Mouse (Mus musculus) forebrain, embryonic 12.5 days (tissue): ENCODE data around the gene Cdca3. TPM values are rescaled to one million over a fixed set of nuclear protein-coding genes. Genes with fewer than 3 reads are reported as not detected.

ENCODE experiments used
- ATAC-seq: fragments of 200-750 bp; cut with Nextera tagmentation; 2 replicates; pipeline ENCODE4 v1.8.0; 2017; ENCODE audit warnings: moderate TSS enrichment; ENCODE audit not compliant: low FRiP score
- H3K27ac ChIP-seq: fragments of 300-500 bp; sonication (generic); 2 replicates; pipeline ENCODE4 v1.5.1; 2016; ENCODE audit warnings: mild to moderate bottlenecking
- H3K27me3 ChIP-seq: fragments of 300-500 bp; sonication (generic); 2 replicates; pipeline ENCODE4 v1.6.1; 2016; ENCODE audit warnings: mild to moderate bottlenecking
- H3K36me3 ChIP-seq: fragments of 300-500 bp; sonication (generic); replicated peaks from 2 replicates; pipeline ENCODE4 v1.6.1; 2016; ENCODE audit warnings: mild to moderate bottlenecking
- H3K4me1 ChIP-seq: fragments of 300-500 bp; sonication (generic); 2 replicates; pipeline ENCODE4 v1.6.1; 2016
- H3K4me2 ChIP-seq: fragments of 300-500 bp; sonication (generic); 2 replicates; pipeline ENCODE4 v1.6.1; 2016; ENCODE audit warnings: mild to moderate bottlenecking, moderate library complexity
- H3K4me3 ChIP-seq: fragments of 300-500 bp; sonication (generic); replicated peaks from 2 replicates; pipeline ENCODE4 v1.5.1; 2016; ENCODE audit warnings: mild to moderate bottlenecking
- H3K9ac ChIP-seq: fragments of 300-500 bp; sonication (generic); 2 replicates; pipeline ENCODE4 v1.6.1; 2016; ENCODE audit warnings: mild to moderate bottlenecking
- H3K9me3 ChIP-seq: fragments of 300-500 bp; sonication (generic); 2 replicates; pipeline ENCODE4 v1.6.1; 2016
- WGBS: fragments of 180-500 bp; shearing (Covaris S2); methylation state at CpG from one replicate; pipeline ENCODE4 v1.1.7; 2016; 5-methylcytosine and 5-hydroxymethylcytosine counted together
- polyA plus RNA-seq: library from polyadenylated mRNA; unstranded; fragments of >200 nt; fragmentation: Nextera tagmentation; extraction: Ambion mirVana; gene quantifications from 2 replicates; pipeline ENCODE4 v1.2.1, GENCODE M21; 2016

Cdca3 gene
- polyA plus RNA-seq, 1 experiment from 2014 or later = 233 TPM

DNA sequence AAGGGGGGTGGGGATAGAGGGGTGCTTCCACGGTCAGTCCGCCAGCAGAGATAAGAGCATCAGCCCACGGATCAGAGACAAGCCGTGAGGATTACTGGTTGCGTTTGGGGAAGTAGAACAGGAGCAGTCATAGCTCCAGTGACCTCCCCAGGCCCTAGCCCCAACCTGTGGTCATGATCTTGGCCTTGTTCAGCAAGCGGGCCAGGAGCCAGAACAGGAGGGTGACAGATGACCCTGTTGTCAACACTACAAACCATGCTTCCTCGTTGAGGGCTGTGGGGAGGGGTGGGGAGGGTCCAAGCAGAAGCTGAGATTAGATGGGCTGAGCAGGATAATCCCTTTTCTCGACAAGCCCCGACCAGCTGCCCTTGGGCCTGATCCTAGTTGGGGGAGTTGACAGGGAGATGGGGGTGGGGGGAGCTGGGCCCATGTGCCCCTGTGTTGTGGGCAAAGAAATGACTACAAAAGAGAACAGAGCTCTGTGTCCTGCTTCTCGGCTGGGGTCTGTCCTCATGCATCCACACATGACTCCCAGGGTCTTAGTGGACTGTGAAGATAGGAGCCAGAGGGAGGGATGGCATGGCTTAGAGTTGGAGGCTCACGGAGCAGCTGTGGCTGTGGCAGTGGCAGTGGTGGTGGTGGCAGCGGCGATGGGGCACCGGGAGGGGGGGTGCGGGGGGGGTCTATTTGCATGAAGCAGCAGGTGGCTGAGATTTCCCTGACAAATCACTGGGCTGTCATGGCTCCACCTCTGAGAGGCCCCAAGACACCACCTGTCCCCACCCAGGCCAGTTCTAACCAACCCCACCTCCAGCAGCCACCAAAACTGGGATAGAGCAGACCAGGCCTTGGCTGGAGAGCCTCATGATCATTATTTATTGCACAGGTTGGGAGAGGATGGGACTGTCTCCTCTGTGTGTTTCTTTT, 11.2 kb downstream of the Cdca3 start, which contains the start of gene Gnb3:
Gnb3 (minus strand) TSS at position 35 of the 927 bp plus-strand sequence.
- Histone ChIP-seq H3K36me3 (peaks cover 15% of the 10 kb centered on the region), H3K9ac (peak within 1 kb of the TSS; percentile 42; the same call in 1 of the 2 replicates), H3K27me3 (no peaks in the 10 kb centered on the region), H3K4me2 (peak within 1 kb of the TSS; percentile 8; the same call in 1 of the 2 replicates), H3K4me3 (no peak within 1 kb of the TSS), H3K27ac (peak within 1 kb of the TSS; percentile 56; the same call in 1 of the 2 replicates), H3K4me1 (peaks cover 19% of the 10 kb centered on the region), H3K9me3 (no peaks in the 10 kb centered on the region; the same call in 1 of the 2 replicates)
- peak; percentile 13; the same call in 1 of the 2 replicates for ATAC-seq
- WGBS = 30% methylated on average over 15 of the region's 15 CpGs

- H3K4me1 ChIP-seq = peaks cover 7% of the 10 kb centered on the region
- peak overlapping the region; percentile 19; the same call in 1 of the 2 replicates for H3K4me2 ChIP-seq
- H3K4me3 ChIP-seq = no peak overlapping the region
- 8% methylated on average over 9 of the region's 9 CpGs for WGBS
- H3K36me3 ChIP-seq = peaks cover 19% of the 10 kb centered on the region
- no peaks in the 10 kb centered on the region for H3K9me3 ChIP-seq
- H3K27me3 ChIP-seq = no peaks in the 10 kb centered on the region
- peak; percentile 91 for ATAC-seq
- H3K9ac ChIP-seq = 0 out of 2 replicates have a peak overlapping the region, but pooled peaks have one; percentile 25
- peak overlapping the region; percentile 71 for H3K27ac ChIP-seq
Observed at GRCm38 (mm10) chr6:124847305-124847704, 18.0 kb downstream of the Cdca3 start.

- ATAC-seq = no peak
- H3K4me1 ChIP-seq = peaks cover 7% of the 10 kb centered on the region
- H3K27me3 ChIP-seq = no peaks in the 10 kb centered on the region
- no peak overlapping the region for H3K27ac ChIP-seq
- H3K36me3 ChIP-seq = peaks cover 17% of the 10 kb centered on the region
- no peak overlapping the region for H3K4me3 ChIP-seq
- WGBS = 65% methylated on average over 8 of the region's 8 CpGs
- no peak overlapping the region for H3K4me2 ChIP-seq
- no peaks in the 10 kb centered on the region for H3K9me3 ChIP-seq
- H3K9ac ChIP-seq = no peak overlapping the region
Observed at GRCm38 (mm10) chr6:124850535-124850934, 21.2 kb downstream of the Cdca3 start.

DNA sequence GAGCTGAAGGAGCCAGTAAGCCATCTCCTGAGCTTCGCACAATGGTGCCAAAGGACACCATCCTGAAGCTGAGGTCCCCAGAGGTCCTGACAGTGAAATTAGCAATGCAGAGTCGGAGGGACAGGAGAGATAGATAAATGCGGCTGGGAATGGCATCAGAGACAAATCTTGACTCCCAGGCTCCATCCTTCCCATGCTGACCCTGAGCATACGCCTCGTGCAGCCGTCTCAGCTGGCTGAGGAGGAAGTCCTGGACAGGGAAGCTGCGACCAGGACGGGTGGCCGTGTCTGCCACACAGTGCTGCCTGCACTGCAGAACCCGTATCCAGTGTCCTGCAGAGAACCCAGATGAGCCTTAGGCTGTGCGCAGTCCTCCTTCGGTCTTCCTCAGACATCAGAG, 25.3 kb downstream of the Cdca3 start:
- WGBS = 75% methylated on average over 12 of the region's 12 CpGs
- no peaks in the 10 kb centered on the region for H3K9me3 ChIP-seq
- H3K4me1 ChIP-seq = peaks cover 24% of the 10 kb centered on the region
- no peak overlapping the region for H3K4me2 ChIP-seq
- H3K27ac ChIP-seq = peak overlapping the region; percentile 42; the same call in 1 of the 2 replicates
- no peak for ATAC-seq
- peaks cover 17% of the 10 kb centered on the region for H3K36me3 ChIP-seq
- H3K27me3 ChIP-seq = peaks cover 13% of the 10 kb centered on the region
- no peak overlapping the region for H3K4me3 ChIP-seq
- no peak overlapping the region for H3K9ac ChIP-seq

DNA sequence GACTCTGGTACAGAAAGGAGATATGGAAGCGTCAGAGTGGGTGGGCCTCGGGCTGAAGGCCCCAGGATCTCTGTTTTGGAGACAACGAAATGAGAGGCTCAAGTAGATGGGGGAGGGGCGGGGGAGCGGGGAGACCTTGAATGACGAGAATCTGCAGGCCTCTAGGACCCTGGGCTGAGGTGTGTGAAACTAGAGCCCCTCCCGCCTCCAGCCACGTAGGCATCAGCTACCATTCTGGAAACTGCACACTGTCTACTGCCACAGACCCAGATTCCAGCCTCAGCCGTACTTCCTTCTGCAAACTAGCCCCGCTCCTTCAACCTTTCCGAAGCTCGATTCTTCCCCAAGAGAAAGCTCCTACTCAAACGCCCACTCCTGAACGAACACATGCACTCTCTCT, 27.0 kb downstream of the Cdca3 start:
- H3K4me1 ChIP-seq = peaks cover 39% of the 10 kb centered on the region
- peak; percentile 55 for ATAC-seq
- 6% methylated on average over 14 of the region's 14 CpGs for WGBS
- H3K36me3 ChIP-seq = peaks cover 14% of the 10 kb centered on the region; the same call in 1 of the 2 replicates
- H3K27ac ChIP-seq = peak overlapping the region; percentile 97
- H3K9me3 ChIP-seq = no peaks in the 10 kb centered on the region
- H3K4me3 ChIP-seq = peak overlapping the region; percentile 78
- peak overlapping the region; percentile 80 for H3K4me2 ChIP-seq
- peaks cover 14% of the 10 kb centered on the region for H3K27me3 ChIP-seq
- H3K9ac ChIP-seq = peak overlapping the region; percentile 91

- H3K4me3 ChIP-seq = peak within 1 kb of the TSS; percentile 78
- H3K27ac ChIP-seq = peak within 1 kb of the TSS; percentile 97
- H3K4me1 ChIP-seq = peaks cover 47% of the 10 kb centered on the region
- H3K9ac ChIP-seq = peak within 1 kb of the TSS; percentile 91
- H3K9me3 ChIP-seq = no peaks in the 10 kb centered on the region
- WGBS = under 1% methylated on average over 86 of the region's 86 CpGs
- H3K36me3 ChIP-seq = peaks cover 14% of the 10 kb centered on the region; the same call in 1 of the 2 replicates
- peaks cover 14% of the 10 kb centered on the region for H3K27me3 ChIP-seq
- peak within 1 kb of the TSS; percentile 80 for H3K4me2 ChIP-seq
- ATAC-seq = peak; percentile 88
Observed at GRCm38 (mm10) chr6:124856916-124857839, 27.8 kb downstream of the Cdca3 start, which contains the start of gene P3h3. Gene P3h3 (minus strand): TSS chr6:124857752.

GRCm38 (mm10) chr6:124857840-124858530, 28.6 kb downstream of the Cdca3 start:
- peaks cover 10% of the 10 kb centered on the region; the same call in 1 of the 2 replicates for H3K36me3 ChIP-seq
- H3K4me2 ChIP-seq = peak overlapping the region; percentile 80
- H3K4me1 ChIP-seq = peaks cover 55% of the 10 kb centered on the region
- WGBS = 22% methylated on average over 26 of the region's 26 CpGs
- H3K4me3 ChIP-seq = peak overlapping the region; percentile 78
- peak overlapping the region; percentile 91 for H3K9ac ChIP-seq
- peak overlapping the region; percentile 97 for H3K27ac ChIP-seq
- H3K9me3 ChIP-seq = no peaks in the 10 kb centered on the region
- ATAC-seq = no peak
- H3K27me3 ChIP-seq = peaks cover 17% of the 10 kb centered on the region

- Histone ChIP-seq H3K4me1 (peaks cover 58% of the 10 kb centered on the region), H3K27me3 (peaks cover 17% of the 10 kb centered on the region), H3K27ac (no peak overlapping the region), H3K9ac (0 out of 2 replicates have a peak overlapping the region, but pooled peaks have one; percentile 91), H3K9me3 (no peaks in the 10 kb centered on the region), H3K36me3 (peaks cover 6% of the 10 kb centered on the region; the same call in 1 of the 2 replicates), H3K4me2 (peak overlapping the region; percentile 80), H3K4me3 (no peak overlapping the region)
- ATAC-seq = no peak
- WGBS = 83% methylated on average over 28 of the region's 28 CpGs
Observed at GRCm38 (mm10) chr6:124858561-124859318, 29.4 kb downstream of the Cdca3 start.

DNA sequence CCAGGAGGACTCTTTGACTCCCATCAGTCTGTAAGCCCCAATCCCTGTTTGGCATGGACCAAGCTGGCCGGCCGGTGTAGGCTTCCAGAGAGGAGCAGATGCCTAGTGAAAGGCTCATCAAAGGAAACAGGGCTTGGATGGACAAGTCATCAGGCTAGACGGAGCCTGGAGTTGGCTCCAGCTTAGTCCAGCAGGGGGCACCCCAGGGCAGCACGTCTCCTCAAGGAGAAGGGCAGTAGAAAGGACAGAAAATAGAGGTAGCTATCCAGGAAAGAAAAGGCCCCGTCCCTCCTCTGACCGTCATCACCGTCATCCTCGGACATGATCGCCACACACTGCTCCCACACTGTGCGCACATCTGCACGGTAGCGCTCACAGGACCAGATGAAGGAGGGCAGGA, 30.4 kb downstream of the Cdca3 start:
- peaks cover 67% of the 10 kb centered on the region for H3K4me1 ChIP-seq
- peak overlapping the region; percentile 27 for H3K4me2 ChIP-seq

DNA sequence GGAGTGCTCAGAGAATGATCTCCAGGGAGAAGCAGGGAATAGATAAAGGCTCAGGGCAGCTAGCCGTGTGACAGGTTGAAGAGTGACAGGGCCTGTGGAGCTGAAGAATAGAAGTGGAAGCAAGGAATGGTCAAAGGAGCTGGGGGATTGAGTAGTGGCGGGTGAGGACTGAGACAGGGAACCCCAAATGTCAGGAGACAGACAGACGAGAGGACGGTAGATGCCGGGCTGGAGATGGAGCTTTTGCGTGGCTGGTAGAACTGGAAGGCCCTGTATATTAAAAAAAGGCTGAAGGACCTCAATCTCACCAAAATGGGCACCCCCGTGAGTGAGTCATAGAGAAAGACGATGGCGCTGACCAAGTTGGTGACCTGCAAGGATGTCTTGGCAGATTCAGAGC, 31.2 kb downstream of the Cdca3 start:
- Histone ChIP-seq H3K27me3 (peaks cover 17% of the 10 kb centered on the region), H3K4me2 (no peak overlapping the region), H3K4me1 (peaks cover 72% of the 10 kb centered on the region), H3K27ac (peak overlapping the region; percentile 63; the same call in 1 of the 2 replicates), H3K9me3 (no peaks in the 10 kb centered on the region), H3K36me3 (no peaks in the 10 kb centered on the region), H3K9ac (peak overlapping the region; percentile 9), H3K4me3 (no peak overlapping the region)
- WGBS = 81% methylated on average over 9 of the region's 9 CpGs
- no peak for ATAC-seq

More for the DNA sequence above, 30.4 kb downstream of the Cdca3 start:
- Histone ChIP-seq H3K27me3 (peaks cover 17% of the 10 kb centered on the region), H3K9ac (peak overlapping the region; percentile 48; the same call in 1 of the 2 replicates), H3K36me3 (0 out of 2 replicates have a peak, but pooled peaks cover 2% of the 10 kb centered on the region), H3K4me3 (no peak overlapping the region; the same call in 1 of the 2 replicates), H3K9me3 (no peaks in the 10 kb centered on the region), H3K27ac (peak overlapping the region; percentile 63)
- no peak for ATAC-seq
- 7% methylated on average over 12 of the region's 12 CpGs for WGBS
